Mouse (Mus musculus): ENCODE measurements around the gene Zbtb24.
"Not testable (repeated sequence)": the region's sequence is repeated elsewhere in the genome, so short reads cannot be mapped to it uniquely, and the experiment has no call there.

GRCm38 (mm10) chr10:41505446-41505845, 55.3 kb downstream of the Zbtb24 start:
- not testable (repeated sequence) for TF ChIP-seq POLR2A (IDR thresholded peaks at IDR 0.05; ENCODE audit: low read depth, low read length)
- TF ChIP-seq CTCF (conservative IDR thresholded peaks at IDR 0.05; ENCODE audit: insufficient read depth, insufficient read length, low read depth, low read length), result peak; percentile 85

All from kidney, adult 2 months (tissue).